Comparison of ENCODE assay signal across 7 mouse cellular contexts in the genomic region with DNA sequence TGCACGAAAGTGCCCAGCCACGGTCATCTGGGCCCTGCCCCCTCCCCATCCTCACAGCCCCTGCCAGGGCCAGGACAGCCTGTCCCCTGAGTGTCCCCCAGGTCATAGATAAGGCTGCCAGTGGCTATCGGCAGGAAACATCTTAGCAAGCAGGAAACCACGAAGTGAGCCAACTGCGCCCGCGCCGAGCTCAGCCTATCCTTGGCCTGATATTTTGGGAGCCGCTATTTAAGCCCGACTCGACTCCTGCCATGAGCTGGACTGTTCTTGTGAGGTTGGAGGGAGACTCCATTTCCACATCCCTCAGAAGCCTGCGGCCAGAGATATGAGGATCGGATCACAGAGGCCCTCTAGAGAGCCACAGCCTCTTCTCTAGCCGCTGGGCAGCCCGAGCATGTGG. TPM values are rescaled to one million over a fixed set of nuclear protein-coding genes. Genes with fewer than 3 reads are reported as not detected.
A peak's percentile ranks its signal among the peaks of the same experiment; 100 is the strongest.
DNase-seq lines count a peak whose midpoint lies in the region; ATAC-seq and TF ChIP-seq lines count a peak whose summit lies in the region.

No protein-coding gene starts in this region.

- H3K9me3 ChIP-seq in G1E (replicated peaks): peaks cover 4% of the 10 kb centered on the region
- no peaks in the 10 kb centered on the region for H3K9me3 ChIP-seq in embryonic facial prominence, embryonic 15.5 days (replicated peaks)
- H3K9me3 ChIP-seq in hindbrain, embryonic 16.5 days (ENCODE audit: control insufficient read depth, low read length): no peaks in the 10 kb centered on the region
- no peaks in the 10 kb centered on the region for H3K9me3 ChIP-seq in liver, embryonic 13.5 days (replicated peaks)

- H3K27ac ChIP-seq in embryonic facial prominence, embryonic 15.5 days (replicated peaks): peak overlapping the region; percentile 7; the same call in 1 of the 2 replicates
- H3K27ac ChIP-seq in hindbrain, embryonic 16.5 days (ENCODE audit: low read depth, low read length): peak overlapping the region; percentile 36; the same call in 1 of the 2 replicates
- peak overlapping the region; percentile 71 for H3K27ac ChIP-seq in liver, embryonic 13.5 days

- WGBS in embryonic facial prominence, embryonic 15.5 days: 77% methylated on average over 15 of the region's 15 CpGs
- WGBS in hindbrain, embryonic 16.5 days: 86% methylated on average over 15 of the region's 15 CpGs
- WGBS in liver, embryonic 13.5 days (ENCODE audit: insufficient replicate concordance): 19% methylated on average over 15 of the region's 15 CpGs

- no peak overlapping the region for H3K4me2 ChIP-seq in embryonic facial prominence, embryonic 15.5 days (replicated peaks)
- no peak overlapping the region for H3K4me2 ChIP-seq in hindbrain, embryonic 16.5 days (ENCODE audit: low read length)
- peak overlapping the region; percentile 53 for H3K4me2 ChIP-seq in liver, embryonic 13.5 days

- peaks cover 64% of the 10 kb centered on the region for H3K4me1 ChIP-seq in G1E (ENCODE audit: insufficient read depth, low read depth, low read length)
- H3K4me1 ChIP-seq in embryonic facial prominence, embryonic 15.5 days: no peaks in the 10 kb centered on the region
- no peaks in the 10 kb centered on the region for H3K4me1 ChIP-seq in hindbrain, embryonic 16.5 days (ENCODE audit: control insufficient read depth, insufficient read depth, low read depth, low read length)
- peaks cover 37% of the 10 kb centered on the region for H3K4me1 ChIP-seq in liver, embryonic 13.5 days (replicated peaks)

- peak; percentile 93 for ATAC-seq in G1E (ENCODE audit: extremely low read depth, insufficient number of reproducible peaks, low FRiP score, poor library complexity, severe bottlenecking)
- ATAC-seq in embryonic facial prominence, embryonic 15.5 days (ENCODE audit: insufficient number of reproducible peaks, low FRiP score, low TSS enrichment, low read depth): 0 out of 2 replicates have a peak, but pooled peaks have one; percentile 22
- ATAC-seq in hindbrain, embryonic 16.5 days: no peak
- ATAC-seq in liver, embryonic 13.5 days (ENCODE audit: low read depth): peak; percentile 84
- ATAC-seq in neutrophil, adult 5-6 weeks (ENCODE audit: extremely low read depth, insufficient number of reproducible peaks, low FRiP score, poor library complexity, severe bottlenecking): peak; percentile 21

- H3K4me3 ChIP-seq in G1E (ENCODE audit: low read depth, low read length): peak overlapping the region; percentile 60; the same call in 1 of the 2 replicates
- no peak overlapping the region for H3K4me3 ChIP-seq in embryonic facial prominence, embryonic 15.5 days (replicated peaks)
- H3K4me3 ChIP-seq in hindbrain, embryonic 16.5 days (ENCODE audit: low read length): no peak overlapping the region
- H3K4me3 ChIP-seq in liver, embryonic 13.5 days (replicated peaks): no peak overlapping the region; the same call in 1 of the 2 replicates

- TF ChIP-seq CTCF in G1E (IDR thresholded peaks at IDR 0.05; ENCODE audit: low read depth, low read length): no peak

- peaks cover 13% of the 10 kb centered on the region for H3K27me3 ChIP-seq in G1E (ENCODE audit: insufficient read depth, low read length)
- H3K27me3 ChIP-seq in embryonic facial prominence, embryonic 15.5 days: no peaks in the 10 kb centered on the region
- H3K27me3 ChIP-seq in hindbrain, embryonic 16.5 days (replicated peaks; ENCODE audit: control insufficient read depth, insufficient read depth, low read length): no peaks in the 10 kb centered on the region
- no peaks in the 10 kb centered on the region for H3K27me3 ChIP-seq in liver, embryonic 13.5 days

- H3K9ac ChIP-seq in embryonic facial prominence, embryonic 15.5 days: no peak overlapping the region
- H3K9ac ChIP-seq in hindbrain, embryonic 16.5 days (ENCODE audit: low read depth, low read length): no peak overlapping the region
- H3K9ac ChIP-seq in liver, embryonic 13.5 days: peak overlapping the region; percentile 45

- no peaks in the 10 kb centered on the region for H3K36me3 ChIP-seq in G1E (replicated peaks)
- H3K36me3 ChIP-seq in embryonic facial prominence, embryonic 15.5 days: no peaks in the 10 kb centered on the region
- H3K36me3 ChIP-seq in hindbrain, embryonic 16.5 days (ENCODE audit: control insufficient read depth, insufficient read depth, low read length): no peaks in the 10 kb centered on the region
- no peaks in the 10 kb centered on the region for H3K36me3 ChIP-seq in liver, embryonic 13.5 days

- DNase-seq in A20 (ENCODE audit: low read depth, low spot score): peak; percentile 85
- peak; percentile 85 for DNase-seq in G1E (ENCODE audit: low spot score)
- DNase-seq in liver, embryonic 13.5 days: peak; percentile 69
- DNase-seq in Muller cell, postnatal 12 days (ENCODE audit: inconsistent ontology term): no peak

RNA-seq across cellular contexts. Expression of a gene that starts 28.5 kb away (rescaled TPM):
- total RNA-seq in G1E (2014; fragmentation: Nextera tagmentation) (49.8 and 62.7 TPM in 2 replicates), G1E (2017) (35.0 and 39.4 TPM in 2 replicates)
- 93.8 and 98.3 TPM in 2 replicates for polyA plus RNA-seq in G1E (2012)
- 109 and 112 TPM in 2 replicates for polyA plus RNA-seq in embryonic facial prominence, embryonic 15.5 days (2015; fragmentation: Nextera tagmentation; extraction: Ambion mirVana)
- polyA plus RNA-seq in hindbrain, embryonic 16.5 days (2015; fragmentation: Nextera tagmentation; extraction: Ambion mirVana): 264 and 287 TPM in 2 replicates
- 64.1 and 67.7 TPM in 2 replicates for polyA plus RNA-seq in liver, embryonic 13.5 days (2015; fragmentation: Nextera tagmentation; extraction: Ambion mirVana)
- total RNA-seq in neutrophil, adult 5-6 weeks (2017): 156 and 166 TPM in 2 replicates

RNA-seq across cellular contexts. Expression of a gene that starts 36.7 kb away (rescaled TPM):
- total RNA-seq in G1E (2014; fragmentation: Nextera tagmentation): 66.3 and 84.2 TPM in 2 replicates
- 80.3 and 87.9 TPM in 2 replicates for total RNA-seq in G1E (2017)
- polyA plus RNA-seq in G1E (2012): 164 and 205 TPM in 2 replicates
- polyA plus RNA-seq in embryonic facial prominence, embryonic 15.5 days (2015; fragmentation: Nextera tagmentation; extraction: Ambion mirVana): 22.9 and 33.3 TPM in 2 replicates
- polyA plus RNA-seq in hindbrain, embryonic 16.5 days (2015; fragmentation: Nextera tagmentation; extraction: Ambion mirVana): 10.1 and 14.5 TPM in 2 replicates
- polyA plus RNA-seq in liver, embryonic 13.5 days (2015; fragmentation: Nextera tagmentation; extraction: Ambion mirVana): 8.9 and 11.2 TPM in 2 replicates
- total RNA-seq in neutrophil, adult 5-6 weeks (2017): 5.0 and 9.7 TPM in 2 replicates

RNA-seq across cellular contexts. Expression of a gene that starts 48.8 kb away (rescaled TPM):
- total RNA-seq in G1E (2014; fragmentation: Nextera tagmentation): 17.1 and 20.7 TPM in 2 replicates
- 32.7 and 34.8 TPM in 2 replicates for total RNA-seq in G1E (2017)
- polyA plus RNA-seq in G1E (2012): 49.4 and 50.9 TPM in 2 replicates
- 71.0 and 72.1 TPM in 2 replicates for polyA plus RNA-seq in embryonic facial prominence, embryonic 15.5 days (2015; fragmentation: Nextera tagmentation; extraction: Ambion mirVana)
- polyA plus RNA-seq in hindbrain, embryonic 16.5 days (2015; fragmentation: Nextera tagmentation; extraction: Ambion mirVana): 95.0 and 98.2 TPM in 2 replicates
- 38.8 and 43.4 TPM in 2 replicates for polyA plus RNA-seq in liver, embryonic 13.5 days (2015; fragmentation: Nextera tagmentation; extraction: Ambion mirVana)
- total RNA-seq in neutrophil, adult 5-6 weeks (2017): 259 and 282 TPM in 2 replicates

RNA-seq across cellular contexts. Expression of a gene that starts 50.5 kb away (rescaled TPM):
- not detected in 2 replicates for total RNA-seq in G1E (2014; fragmentation: Nextera tagmentation)
- 0.11 and 0.12 TPM in 2 replicates for total RNA-seq in G1E (2017)
- 1.1 and 1.9 TPM in 2 replicates for polyA plus RNA-seq in G1E (2012)
- 12.1 and 15.4 TPM in 2 replicates for polyA plus RNA-seq in embryonic facial prominence, embryonic 15.5 days (2015; fragmentation: Nextera tagmentation; extraction: Ambion mirVana)
- 5.1 and 5.4 TPM in 2 replicates for polyA plus RNA-seq in hindbrain, embryonic 16.5 days (2015; fragmentation: Nextera tagmentation; extraction: Ambion mirVana)
- polyA plus RNA-seq in liver, embryonic 13.5 days (2015; fragmentation: Nextera tagmentation; extraction: Ambion mirVana): 2.1 and 2.9 TPM in 2 replicates
- 428 and 461 TPM in 2 replicates for total RNA-seq in neutrophil, adult 5-6 weeks (2017)

RNA-seq across cellular contexts. Expression of a gene that starts 54.9 kb away (rescaled TPM):
- not detected in 2 replicates for total RNA-seq in G1E (2014; fragmentation: Nextera tagmentation)
- not detected in 2 replicates for total RNA-seq in G1E (2017)
- polyA plus RNA-seq in G1E (2012): not detected in 2 replicates
- not detected in 2 replicates for polyA plus RNA-seq in embryonic facial prominence, embryonic 15.5 days (2015; fragmentation: Nextera tagmentation; extraction: Ambion mirVana)
- not detected in 2 replicates for polyA plus RNA-seq in hindbrain, embryonic 16.5 days (2015; fragmentation: Nextera tagmentation; extraction: Ambion mirVana)
- polyA plus RNA-seq in liver, embryonic 13.5 days (2015; fragmentation: Nextera tagmentation; extraction: Ambion mirVana): not detected in 2 replicates
- not detected in 2 replicates for total RNA-seq in neutrophil, adult 5-6 weeks (2017)

Comparison
In these comparisons a context has a peak if more than half of its experiments do, and no peak if none do; other contexts are left out.
1. H3K27ac ChIP-seq: peak in every context shown above with its lines; median percentile 71 in liver, embryonic 13.5 days; 36 in hindbrain, embryonic 16.5 days; 7 in embryonic facial prominence, embryonic 15.5 days.